Mouse (Mus musculus): ENCODE measurements around the gene Ilf2.

The Ilf2 gene

GRCm38 (mm10) chr3:90508287-90508949, 32.5 kb downstream of the Ilf2 start:
- DNase-seq (ENCODE audit: extremely low read depth, insufficient read length, low spot score), result no peak

GRCm38 (mm10) chr3:90508950-90509746, 33.2 kb downstream of the Ilf2 start, which contains the start of gene Chtop:
TSS of gene Chtop (minus strand) at chr3:90509498.
- peak; percentile 97 for DNase-seq (ENCODE audit: extremely low read depth, insufficient read length, low spot score)

- no peak for DNase-seq (ENCODE audit: extremely low read depth, insufficient read length, low spot score)
These were observed 33.8 kb downstream of the Ilf2 start for GRCm38 (mm10) chr3:90509747-90510123.

GRCm38 (mm10) chr3:90512276-90512675, 36.4 kb downstream of the Ilf2 start:
- DNase-seq (ENCODE audit: extremely low read depth, insufficient read length, low spot score), result no peak

- DNase-seq (ENCODE audit: extremely low read depth, insufficient read length, low spot score), result no peak
These were observed 37.2 kb downstream of the Ilf2 start for GRCm38 (mm10) chr3:90512948-90513642.

GRCm38 (mm10) chr3:90513796-90514590, 38.1 kb downstream of the Ilf2 start, which contains the start of the genes S100a1 and S100a13:
TSS of gene S100a1 (minus strand) at chr3:90514392.
TSS of gene S100a13 (plus strand) at chr3:90514435.
- peak; percentile 83 for DNase-seq (ENCODE audit: extremely low read depth, insufficient read length, low spot score)

GRCm38 (mm10) chr3:90514691-90515090, 38.8 kb downstream of the Ilf2 start:
- DNase-seq (ENCODE audit: extremely low read depth, insufficient read length, low spot score), result peak; percentile 71

GRCm38 (mm10) chr3:90515242-90515641, 39.3 kb downstream of the Ilf2 start:
- DNase-seq (ENCODE audit: extremely low read depth, insufficient read length, low spot score), result no peak

- no peak for DNase-seq (ENCODE audit: extremely low read depth, insufficient read length, low spot score)
These were observed 39.9 kb downstream of the Ilf2 start for GRCm38 (mm10) chr3:90515789-90516188.

GRCm38 (mm10) chr3:90517711-90518110, 41.8 kb downstream of the Ilf2 start:
- no peak for DNase-seq (ENCODE audit: extremely low read depth, insufficient read length, low spot score)

- peak; percentile 57 for DNase-seq (ENCODE audit: extremely low read depth, insufficient read length, low spot score)
These were observed 49.5 kb downstream of the Ilf2 start for GRCm38 (mm10) chr3:90525421-90525820.

- no peak for DNase-seq (ENCODE audit: extremely low read depth, insufficient read length, low spot score)
These were observed 50.1 kb downstream of the Ilf2 start for GRCm38 (mm10) chr3:90526076-90526475.

- peak; percentile 42 for DNase-seq (ENCODE audit: extremely low read depth, insufficient read length, low spot score)
These were observed 50.7 kb downstream of the Ilf2 start, which contains the start of gene S100a14 for GRCm38 (mm10) chr3:90526580-90526979. TSS of gene S100a14 (plus strand) at chr3:90526856.

- DNase-seq (ENCODE audit: extremely low read depth, insufficient read length, low spot score), result no peak
These were observed 51.5 kb downstream of the Ilf2 start for GRCm38 (mm10) chr3:90527291-90527873.

GRCm38 (mm10) chr3:90531713-90532112, 55.8 kb downstream of the Ilf2 start:
- DNase-seq (ENCODE audit: extremely low read depth, insufficient read length, low spot score), result no peak

GRCm38 (mm10) chr3:90535446-90535845, 59.5 kb downstream of the Ilf2 start:
- no peak for DNase-seq (ENCODE audit: extremely low read depth, insufficient read length, low spot score)

GRCm38 (mm10) chr3:90537141-90537904, 61.4 kb downstream of the Ilf2 start, which contains the start of gene S100a16:
TSS of gene S100a16 (plus strand) at chr3:90537254.
- DNase-seq (ENCODE audit: extremely low read depth, insufficient read length, low spot score), result peak; percentile 72

- DNase-seq (ENCODE audit: extremely low read depth, insufficient read length, low spot score), result no peak
These were observed 62.0 kb downstream of the Ilf2 start for GRCm38 (mm10) chr3:90537905-90538296.

Measured in 3134 (cell line).